Mouse (Mus musculus): ENCODE results near the gene Nuf2. TPM values are rescaled to one million over a fixed set of nuclear protein-coding genes. Genes with fewer than 3 reads are reported as not detected.

Gene Nuf2
- polyA plus RNA-seq, 1 experiment from 2014 or later: 70.0 TPM

- no peak overlapping the region for H3K9ac ChIP-seq (replicated peaks)
- H3K4me1 ChIP-seq (replicated peaks): no peaks in the 10 kb centered on the region; the same call in 1 of the 2 replicates
- no peaks in the 10 kb centered on the region for H3K27me3 ChIP-seq
- H3K4me2 ChIP-seq: no peak overlapping the region
- no peak overlapping the region for H3K4me3 ChIP-seq (replicated peaks)
- no peak for ATAC-seq (ENCODE audit: insufficient number of reproducible peaks, insufficient read depth, low FRiP score, low TSS enrichment, low read depth)
- WGBS: 84% methylated on average over 5 of the region's 5 CpGs
- H3K27ac ChIP-seq: no peak overlapping the region
- no peaks in the 10 kb centered on the region for H3K36me3 ChIP-seq
- no peaks in the 10 kb centered on the region for H3K9me3 ChIP-seq
Observed at GRCm38 (mm10) chr1:169467791-169468190, 63.5 kb downstream of the Nuf2 start.

GRCm38 (mm10) chr1:169462386-169463115 lies 68.7 kb downstream of the Nuf2 start:
- no peak overlapping the region for H3K4me2 ChIP-seq
- H3K9me3 ChIP-seq: no peaks in the 10 kb centered on the region
- no peaks in the 10 kb centered on the region for H3K36me3 ChIP-seq
- no peak for ATAC-seq (ENCODE audit: insufficient number of reproducible peaks, insufficient read depth, low FRiP score, low TSS enrichment, low read depth)
- no peak overlapping the region for H3K9ac ChIP-seq (replicated peaks)
- no peak overlapping the region for H3K4me3 ChIP-seq (replicated peaks)
- H3K27ac ChIP-seq: no peak overlapping the region
- WGBS: 77% methylated on average over 15 of the region's 15 CpGs
- peaks cover 5% of the 10 kb centered on the region; the same call in 1 of the 2 replicates for H3K4me1 ChIP-seq (replicated peaks)
- H3K27me3 ChIP-seq: no peaks in the 10 kb centered on the region; the same call in 1 of the 2 replicates

- Histone ChIP-seq H3K9ac (replicated peaks) (no peak overlapping the region), H3K4me2 (peak overlapping the region; percentile 43), H3K36me3 (no peaks in the 10 kb centered on the region), H3K4me1 (replicated peaks) (peaks cover 5% of the 10 kb centered on the region; the same call in 1 of the 2 replicates), H3K9me3 (no peaks in the 10 kb centered on the region), H3K4me3 (replicated peaks) (no peak overlapping the region), H3K27ac (no peak overlapping the region), H3K27me3 (no peaks in the 10 kb centered on the region; the same call in 1 of the 2 replicates)
- ATAC-seq (ENCODE audit: insufficient number of reproducible peaks, insufficient read depth, low FRiP score, low TSS enrichment, low read depth): peak; percentile 71; the same call in 1 of the 2 replicates
- 6% methylated on average over 11 of the region's 11 CpGs for WGBS
Observed at GRCm38 (mm10) chr1:169459071-169459782, 72.0 kb downstream of the Nuf2 start.

Other genes with a start within 250 kb of the Nuf2 start
- 0.55 and 0.70 TPM in 2 replicates for gene Rgs5, start 124.0 kb upstream of the Nuf2 start, polyA plus RNA-seq (2016; fragmentation: Nextera tagmentation; extraction: Ambion mirVana)
- gene Rgs4, start 216.2 kb upstream of the Nuf2 start, polyA plus RNA-seq (2016; fragmentation: Nextera tagmentation; extraction: Ambion mirVana): 1.1 and 1.2 TPM in 2 replicates